In the genomic region with DNA sequence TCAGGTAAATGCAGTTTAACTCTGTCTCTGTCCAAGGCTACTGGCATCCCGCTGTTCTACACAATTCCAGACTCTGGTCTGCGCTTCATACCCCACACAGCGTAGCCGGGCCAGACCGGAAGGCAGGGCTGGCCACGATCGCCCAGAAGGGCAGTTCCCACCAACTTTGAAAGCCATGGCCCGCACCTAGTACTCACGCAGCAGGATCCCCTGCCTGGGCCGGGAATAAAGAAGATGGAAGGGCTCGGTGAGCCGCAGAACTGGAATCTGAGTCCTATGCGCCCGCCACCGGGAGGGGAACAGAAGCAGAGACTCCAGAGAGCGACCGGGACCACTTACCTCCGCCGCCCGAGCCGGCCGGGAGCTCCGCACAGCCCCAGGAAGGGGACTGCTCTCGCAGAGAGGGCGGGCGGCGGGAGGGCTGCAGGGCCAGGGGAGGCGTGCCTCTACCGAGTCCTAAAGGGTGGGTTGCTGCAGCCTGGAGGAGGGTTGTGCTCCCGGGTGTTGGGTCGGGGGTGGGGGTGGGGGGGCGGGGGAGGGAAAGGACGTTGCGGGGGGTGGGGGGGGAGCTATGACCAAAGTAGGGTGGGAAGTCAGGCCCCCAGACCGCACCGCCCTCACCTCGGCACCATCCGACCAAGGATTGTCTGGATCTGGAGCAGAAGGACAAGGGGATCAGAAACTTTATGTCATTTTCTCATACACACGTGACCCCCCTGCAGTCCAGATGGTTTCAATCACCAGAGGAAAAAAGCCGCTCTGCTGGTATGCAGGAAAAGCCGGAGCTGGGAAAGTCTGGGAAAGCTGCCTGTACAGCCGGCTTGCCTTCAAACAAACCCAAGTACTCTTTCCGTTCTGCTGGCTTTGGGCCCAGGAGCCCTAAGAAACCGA, we compare ENCODE assay signal across 9 mouse cellular contexts. TPM values are rescaled to one million over a fixed set of nuclear protein-coding genes. Genes with fewer than 3 reads are reported as not detected.
DNase-seq lines count a peak whose midpoint lies in the region; ATAC-seq and TF ChIP-seq lines count a peak whose summit lies in the region.
"Had no signal": no experiment of that assay in that cellular context is flagged by ENCODE, and none has a peak within 500 bp of the region (broad histone marks: within the 10 kb centered on the region; RNA-seq: fewer than 3 reads in every experiment).

No protein-coding gene starts in this region.

- peak overlapping the region; percentile 89 for H3K27ac ChIP-seq in gastrocnemius, adult 2 months
- H3K27ac ChIP-seq in hindbrain, embryonic 15.5 days (replicated peaks) = peak overlapping the region; percentile 64
- H3K27ac ChIP-seq: macrophage had no signal

- H3K9ac ChIP-seq in hindbrain, embryonic 15.5 days = peak overlapping the region; percentile 51

- no peaks in the 10 kb centered on the region for H3K36me3 ChIP-seq in hindbrain, embryonic 15.5 days

- no peaks in the 10 kb centered on the region for H3K9me3 ChIP-seq in hindbrain, embryonic 15.5 days

- no peaks in the 10 kb centered on the region for H3K27me3 ChIP-seq in hindbrain, embryonic 15.5 days

- H3K4me1 ChIP-seq in hindbrain, embryonic 15.5 days (replicated peaks) = peaks cover 3% of the 10 kb centered on the region; the same call in 1 of the 2 replicates

- H3K4me3 ChIP-seq in gastrocnemius, adult 2 months = peak overlapping the region; percentile 93
- H3K4me3 ChIP-seq in hindbrain, embryonic 15.5 days = peak overlapping the region; percentile 46

- DNase-seq in adrenal gland, adult (ENCODE audit: inconsistent age in 2 of 2, low spot score in 1 of 2) = peak; percentile 69 to 87
- DNase-seq in cerebellum, postnatal 4 days (ENCODE audit: low spot score in 2 of 2) = peak; percentile 38 to 39
- DNase-seq in gastrocnemius, adult 2 months = peak; percentile 81
- DNase-seq in layer of hippocampus, postnatal 36 days = peak; percentile 59 to 62
- peak; percentile 93 for DNase-seq in lung, postnatal 10 days
- DNase-seq in retina, postnatal 1 day = peak; percentile 74
- DNase-seq in yolk sac, embryonic 10.5 days (ENCODE audit: low spot score) = peak; percentile 87

- under 1% methylated on average over 38 of the region's 44 CpGs for WGBS in hindbrain, embryonic 15.5 days

- H3K4me2 ChIP-seq in hindbrain, embryonic 15.5 days = peak overlapping the region; percentile 69

- intact Hi-C loops in gastrocnemius, adult 2 months (cut with DNase I) = no loop called here

- ATAC-seq in hindbrain, embryonic 15.5 days (ENCODE audit: low FRiP score, low read depth) = peak; percentile 92

- no peak for TF ChIP-seq CTCF in gastrocnemius, adult 2 months (IDR thresholded peaks at IDR 0.05)

RNA-seq across cellular contexts. Expression of a gene that starts 31.6 kb away (rescaled TPM):
- total RNA-seq in gastrocnemius, adult 2 months (2021) = 1 to 10 TPM; 6.8 to 7.7 TPM
- polyA plus RNA-seq in hindbrain, embryonic 15.5 days (2015; fragmentation: Nextera tagmentation; extraction: Ambion mirVana) = 21.3 and 26.2 TPM in 2 replicates
- total RNA-seq in layer of hippocampus, postnatal 36 days (2021) = 10 to 100 TPM; 39.1 to 55.7 TPM

RNA-seq across cellular contexts. Expression of a gene that starts 31.7 kb away (rescaled TPM):
- 10 to 100 TPM; 10.3 to 17.8 TPM for total RNA-seq in gastrocnemius, adult 2 months (2021)
- polyA plus RNA-seq in hindbrain, embryonic 15.5 days (2015; fragmentation: Nextera tagmentation; extraction: Ambion mirVana) = 15.3 and 17.5 TPM in 2 replicates
- total RNA-seq in layer of hippocampus, postnatal 36 days (2021) = 1 to 10 TPM; 5.6 to 5.9 TPM

RNA-seq across cellular contexts. Expression of a gene that starts 51.8 kb away (rescaled TPM):
- not detected for total RNA-seq in gastrocnemius, adult 2 months (2021)
- 0.09 and 0.32 TPM in 2 replicates for polyA plus RNA-seq in hindbrain, embryonic 15.5 days (2015; fragmentation: Nextera tagmentation; extraction: Ambion mirVana)
- total RNA-seq in layer of hippocampus, postnatal 36 days (2021) = not detected
- polyA plus RNA-seq: macrophage had no signal

RNA-seq across cellular contexts. Expression of a gene that starts 59.7 kb away (rescaled TPM):
- not detected for total RNA-seq in gastrocnemius, adult 2 months (2021)
- 0.24 TPM in 1 of 2 replicates, not detected in the other for polyA plus RNA-seq in hindbrain, embryonic 15.5 days (2015; fragmentation: Nextera tagmentation; extraction: Ambion mirVana)
- not detected for total RNA-seq in layer of hippocampus, postnatal 36 days (2021)
- polyA plus RNA-seq: macrophage had no signal

Comparison
In these comparisons a context has a peak if more than half of its experiments do, and no peak if none do; other contexts are left out.
1. Peak in every context shown above with its lines: DNase-seq, ATAC-seq, H3K4me3 ChIP-seq and H3K27ac ChIP-seq.
2. DNase-seq: peak in every context shown above with its lines; median percentile 93 in lung, postnatal 10 days; 87 in yolk sac, embryonic 10.5 days; 81 in gastrocnemius, adult 2 months; 78 in adrenal gland, adult; 74 in retina, postnatal 1 day; 60 in layer of hippocampus, postnatal 36 days; 38 in cerebellum, postnatal 4 days.
3. RNA of a gene that starts 31.6 kb away (total RNA-seq): 39.1 to 55.7 TPM in layer of hippocampus, postnatal 36 days; 6.8 to 7.7 TPM in gastrocnemius, adult 2 months; every median in the first group is over 4 times any median in the second.